Mouse (Mus musculus) G1E (cell line): ENCODE results near the gene Ift43.

ENCODE experiments used
- CTCF ChIP-seq: IDR thresholded peaks from 2 replicates; pipeline ENCODE4 v1.5.1; 2012; ENCODE audit warnings: low read depth, low read length, inconsistent platforms, mixed read lengths
- GATA1 ChIP-seq: IDR thresholded peaks from 2 replicates; pipeline ENCODE4 v1.6.1; 2012; ENCODE audit warnings: borderline replicate concordance, low read length, inconsistent platforms, mixed read lengths
- POLR2AphosphoS5 ChIP-seq: IDR thresholded peaks from 2 replicates; pipeline ENCODE4 v1.6.1; 2012; ENCODE audit warnings: low read depth, low read length, inconsistent platforms; ENCODE audit not compliant: insufficient replicate concordance
- TAL1 ChIP-seq: conservative IDR thresholded peaks from 2 replicates; pipeline ENCODE4 v1.6.1; 2012; ENCODE audit warnings: low read depth, low read length, inconsistent platforms, mixed read lengths

DNA sequence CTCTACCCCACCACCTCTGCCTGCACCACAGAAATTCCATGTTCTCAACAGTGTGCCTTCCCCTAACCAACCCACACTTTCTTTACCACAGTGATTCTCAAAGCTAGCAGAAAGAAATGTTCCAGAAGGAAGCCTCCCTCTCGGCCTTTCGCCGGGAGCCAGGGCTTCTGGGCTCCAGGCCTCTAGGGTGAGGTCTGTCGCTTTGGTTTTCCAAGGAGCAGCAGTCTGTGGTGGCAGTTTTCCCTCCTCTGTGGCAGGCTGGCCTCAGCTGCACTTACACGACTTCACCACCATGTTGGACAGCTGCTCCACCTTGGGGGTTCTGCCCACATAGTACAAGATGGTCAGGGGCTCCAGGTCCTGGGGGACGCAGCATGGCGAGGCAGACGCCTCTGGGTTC lies 24.8 kb upstream of the Ift43 start:
- TF ChIP-seq CTCF (no peak), TAL1 (no peak), POLR2AphosphoS5 (no peak), GATA1 (no peak)
